Mouse (Mus musculus) kidney, adult 2 months (tissue): Measurements from ENCODE around the gene Bsg. TPM values are rescaled to one million over a fixed set of nuclear protein-coding genes. Genes with fewer than 3 reads are reported as not detected.

Source experiments
- DNase-seq: peaks from one replicate; pipeline ENCODE4 v3.0.0; 2021
- H3K27ac ChIP-seq: fragments of 200-500 bp; 2 replicates; pipeline ENCODE4 v1.5.1; 2012; ENCODE audit warnings: low read depth, low read length, control low read depth, inconsistent platforms; ENCODE audit not compliant: insufficient read depth
- H3K27me3 ChIP-seq: fragments of 200-500 bp; replicated peaks from 2 replicates; pipeline ENCODE4 v1.6.1; 2012; ENCODE audit warnings: mild to moderate bottlenecking, moderate library complexity, low read length, inconsistent platforms; ENCODE audit not compliant: control insufficient read depth, insufficient read depth
- H3K36me3 ChIP-seq: fragments of 200-500 bp; 2 replicates; pipeline ENCODE4 v1.6.1; 2012; ENCODE audit warnings: mild to moderate bottlenecking, moderate library complexity, low read length, inconsistent platforms; ENCODE audit not compliant: control insufficient read depth, insufficient read depth
- H3K4me1 ChIP-seq: fragments of 200-500 bp; 2 replicates; pipeline ENCODE4 v1.6.1; 2011; ENCODE audit warnings: low read length; ENCODE audit not compliant: control insufficient read depth, insufficient read depth
- H3K4me3 ChIP-seq: fragments of 200-500 bp; 2 replicates; pipeline ENCODE4 v1.5.1; 2011; ENCODE audit warnings: mild to moderate bottlenecking, low read depth, low read length, control low read depth; ENCODE audit not compliant: insufficient read depth
- CTCF ChIP-seq: fragments of 200-500 bp; conservative IDR thresholded peaks from 2 replicates; pipeline ENCODE4 v1.5.1; 2011; ENCODE audit warnings: low read depth, mild to moderate bottlenecking, control low read depth, low read length, moderate library complexity, mixed read lengths; ENCODE audit not compliant: insufficient read depth, insufficient read length
- POLR2A ChIP-seq: fragments of 200-500 bp; IDR thresholded peaks from one replicate; pipeline ENCODE4 v1.6.1; 2011; ENCODE audit warnings: low read depth, low read length, control low read depth
- WGBS: fragments of 180-500 bp; shearing (Covaris S2); methylation state at CpG from one replicate; pipeline ENCODE4 v1.1.7; 2018; 5-methylcytosine and 5-hydroxymethylcytosine counted together
- polyA plus RNA-seq: library from polyadenylated mRNA; depleted of rRNA; stranded (reverse); fragments of >200 nt; gene quantifications from 2 replicates; pipeline ENCODE4 v1.2.3, GENCODE M21; 2012

The Bsg gene
- polyA plus RNA-seq, 1 experiment: 825 TPM

GRCm38 (mm10) chr10:79706406-79707094 is 2.3 kb downstream of the Bsg start:
- WGBS: 28% methylated on average over 5 of the region's 5 CpGs
- no peak for TF ChIP-seq CTCF
- TF ChIP-seq POLR2A: no peak
- no peak overlapping the region for H3K27ac ChIP-seq
- DNase-seq: peak; percentile 44
- no peaks in the 10 kb centered on the region for H3K27me3 ChIP-seq
- no peak overlapping the region for H3K4me3 ChIP-seq
- H3K4me1 ChIP-seq: peaks cover 27% of the 10 kb centered on the region
- no peaks in the 10 kb centered on the region for H3K36me3 ChIP-seq

GRCm38 (mm10) chr10:79707162-79707561 is 2.9 kb downstream of the Bsg start:
- Histone ChIP-seq H3K4me1 (peaks cover 27% of the 10 kb centered on the region), H3K4me3 (no peak overlapping the region), H3K27me3 (no peaks in the 10 kb centered on the region), H3K27ac (no peak overlapping the region), H3K36me3 (no peaks in the 10 kb centered on the region)
- no peak for DNase-seq
- WGBS: 68% methylated on average over 1 of the region's 1 CpGs
- TF ChIP-seq CTCF (no peak), POLR2A (no peak)

DNA sequence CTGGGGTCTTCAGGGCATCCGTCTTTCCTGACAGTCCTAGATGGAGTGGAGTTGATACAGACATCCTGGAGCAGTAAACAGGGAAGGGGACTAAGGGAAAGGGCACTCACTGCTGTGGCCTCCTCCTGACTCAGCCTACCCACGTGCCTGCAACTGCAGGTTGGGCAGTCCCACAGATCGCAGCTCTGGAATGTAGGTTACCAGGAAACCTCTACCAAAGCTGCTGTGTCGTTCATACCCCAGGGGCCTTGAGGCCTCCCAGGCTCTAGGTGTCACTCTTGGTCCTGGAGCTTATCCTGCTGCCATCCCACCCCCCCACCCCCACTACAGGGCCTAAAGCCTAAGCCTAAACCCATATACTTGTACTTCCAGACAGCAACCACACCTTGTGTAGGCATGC is 3.5 kb downstream of the Bsg start:
- 44% methylated on average over 4 of the region's 4 CpGs for WGBS
- Histone ChIP-seq H3K4me3 (no peak overlapping the region), H3K4me1 (peaks cover 27% of the 10 kb centered on the region), H3K27me3 (no peaks in the 10 kb centered on the region), H3K36me3 (no peaks in the 10 kb centered on the region), H3K27ac (no peak overlapping the region)
- no peak for DNase-seq
- TF ChIP-seq POLR2A (no peak), CTCF (no peak)

DNA sequence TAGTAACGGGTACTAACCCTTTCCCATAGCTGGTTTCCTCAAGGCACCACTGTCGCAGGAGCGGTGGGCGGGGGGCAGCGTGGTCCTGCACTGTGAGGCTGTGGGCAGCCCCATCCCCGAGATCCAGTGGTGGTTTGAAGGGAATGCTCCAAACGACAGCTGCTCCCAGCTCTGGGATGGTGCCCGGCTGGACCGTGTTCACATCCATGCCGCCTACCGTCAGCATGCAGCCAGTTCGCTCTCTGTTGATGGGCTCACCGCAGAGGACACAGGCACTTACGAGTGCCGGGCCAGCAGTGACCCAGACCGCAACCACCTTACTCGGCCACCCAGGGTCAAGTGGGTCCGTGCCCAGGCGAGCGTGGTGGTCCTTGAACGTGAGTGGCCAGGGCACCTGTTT is 4.4 kb downstream of the Bsg start:
- Histone ChIP-seq H3K27me3 (no peaks in the 10 kb centered on the region), H3K4me3 (no peak overlapping the region), H3K27ac (no peak overlapping the region), H3K36me3 (no peaks in the 10 kb centered on the region), H3K4me1 (peaks cover 27% of the 10 kb centered on the region)
- TF ChIP-seq CTCF (no peak), POLR2A (no peak)
- no peak for DNase-seq
- 82% methylated on average over 21 of the region's 21 CpGs for WGBS

- Histone ChIP-seq H3K36me3 (no peaks in the 10 kb centered on the region), H3K4me3 (no peak overlapping the region), H3K27me3 (no peaks in the 10 kb centered on the region), H3K27ac (no peak overlapping the region), H3K4me1 (peaks cover 27% of the 10 kb centered on the region)
- TF ChIP-seq CTCF: no peak
- TF ChIP-seq POLR2A: no peak
- no peak for DNase-seq
- WGBS: 80% methylated on average over 7 of the region's 7 CpGs
Measured at GRCm38 (mm10) chr10:79709307-79709706, 5.0 kb downstream of the Bsg start.

DNA sequence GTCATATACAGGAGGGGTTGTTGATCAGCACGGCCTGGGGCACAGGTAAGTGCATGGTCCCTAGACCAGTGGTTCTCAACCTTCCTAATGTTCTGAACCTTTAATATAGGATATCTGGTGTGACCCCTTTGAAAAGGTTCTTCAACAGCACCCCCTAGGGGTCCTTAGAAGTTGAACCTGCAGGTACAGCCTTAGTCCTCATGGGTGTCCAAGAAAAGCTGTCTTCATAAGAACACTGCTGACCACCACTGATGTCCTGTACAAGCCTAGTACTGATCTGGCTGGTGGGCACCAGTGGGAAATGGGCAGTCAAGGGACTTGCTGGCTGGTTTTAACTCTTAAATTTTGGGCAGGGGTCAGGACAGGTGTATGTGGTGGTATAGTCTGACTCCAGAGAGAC is 7.7 kb downstream of the Bsg start:
- H3K27ac ChIP-seq: no peak overlapping the region
- peak; percentile 27 for TF ChIP-seq CTCF
- no peak for TF ChIP-seq POLR2A
- no peak for DNase-seq
- H3K36me3 ChIP-seq: no peaks in the 10 kb centered on the region
- no peak overlapping the region for H3K4me3 ChIP-seq
- peaks cover 6% of the 10 kb centered on the region for H3K4me1 ChIP-seq
- WGBS: 86% methylated on average over 1 of the region's 1 CpGs
- no peaks in the 10 kb centered on the region for H3K27me3 ChIP-seq

DNA sequence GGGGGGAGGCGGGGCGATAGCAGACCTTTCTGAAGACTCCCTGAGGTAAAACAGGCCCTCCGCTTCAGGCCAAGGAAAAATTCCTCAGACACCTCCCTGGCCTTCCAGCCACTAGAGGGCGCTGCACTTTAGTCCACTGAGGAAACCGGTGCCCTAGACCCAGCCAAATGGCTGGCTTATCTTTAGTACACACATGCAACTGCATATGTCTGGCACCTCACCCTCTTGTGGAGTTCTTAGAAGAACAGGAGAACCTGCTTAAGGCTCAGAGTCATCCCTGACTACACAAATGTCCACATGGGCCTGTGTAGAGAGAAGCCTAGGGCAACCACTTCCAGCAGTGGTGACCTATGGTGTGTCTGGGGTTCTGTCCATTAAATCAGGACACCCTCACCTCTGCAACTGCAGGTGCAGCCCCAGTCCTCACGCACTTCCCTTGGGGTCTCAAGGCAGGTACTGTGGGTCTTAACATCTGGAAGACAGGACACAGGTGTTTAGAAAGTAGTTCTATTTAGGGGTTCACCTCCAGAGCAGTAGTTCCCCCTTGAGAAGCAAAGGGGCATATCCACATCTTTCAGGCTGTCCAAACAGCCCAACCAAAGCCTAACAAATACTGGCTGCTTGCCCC is 8.3 kb downstream of the Bsg start:
- H3K4me3 ChIP-seq: no peak overlapping the region
- no peaks in the 10 kb centered on the region for H3K27me3 ChIP-seq
- DNase-seq: peak; percentile 77
- TF ChIP-seq CTCF: peak; percentile 81
- TF ChIP-seq POLR2A: no peak
- no peak overlapping the region for H3K27ac ChIP-seq
- no peaks in the 10 kb centered on the region for H3K36me3 ChIP-seq
- 13% methylated on average over 6 of the region's 6 CpGs for WGBS
- peaks cover 2% of the 10 kb centered on the region; the same call in 1 of the 2 replicates for H3K4me1 ChIP-seq
